Mouse (Mus musculus) myocyte (in vitro differentiated cells): Measurements from ENCODE around the gene Fgd2. TPM values are rescaled to one million over a fixed set of nuclear protein-coding genes. Genes with fewer than 3 reads are reported as not detected.

ENCODE experiments used
- H3K27me3 ChIP-seq: one replicate; pipeline ENCODE4 v1.6.1; 2011; ENCODE audit not compliant: control insufficient read depth, insufficient read depth, insufficient read length
- H3K36me3 ChIP-seq: one replicate; pipeline ENCODE4 v1.6.1; 2011; ENCODE audit not compliant: control insufficient read depth, insufficient read depth
- H3K4me2 ChIP-seq: one replicate; pipeline ENCODE4 v1.6.1; 2011; ENCODE audit warnings: low read depth, control low read depth
- H3K4me3 ChIP-seq: one replicate; pipeline ENCODE4 v1.5.1; 2011; ENCODE audit warnings: mild to moderate bottlenecking, control low read depth, moderate library complexity
- H3K79me2 ChIP-seq: one replicate; pipeline ENCODE4 v1.6.1; 2011; ENCODE audit not compliant: control insufficient read depth, insufficient read depth
- H3ac ChIP-seq: one replicate; pipeline ENCODE4 v1.6.1; 2011; ENCODE audit not compliant: control insufficient read depth, insufficient read length
- CEBPB ChIP-seq: IDR thresholded peaks from 2 replicates; pipeline ENCODE4 v1.6.1; 2011; ENCODE audit warnings: mild to moderate bottlenecking, moderate library complexity; ENCODE audit not compliant: poor library complexity, insufficient read depth, severe bottlenecking
- E2F4 ChIP-seq: IDR thresholded peaks from one replicate; pipeline ENCODE4 v1.6.1; 2011; ENCODE audit warnings: mild to moderate bottlenecking, control low read depth, moderate library complexity; ENCODE audit not compliant: insufficient read depth
- MAX ChIP-seq: IDR thresholded peaks from one replicate; pipeline ENCODE4 v1.6.1; 2011; ENCODE audit warnings: low read depth, mild to moderate bottlenecking, control low read depth
- MYOD1 ChIP-seq, 3 experiments: IDR thresholded peaks; one replicate each; pipeline ENCODE4 v1.6.1; 2011; ENCODE audit warnings: control low read depth in 2 of 3, low read depth in 2 of 3, mild to moderate bottlenecking in 2 of 3, moderate library complexity in 1 of 3; ENCODE audit not compliant: insufficient read length in 2 of 3, control insufficient read depth in 1 of 3
- MYOG ChIP-seq, 3 experiments: IDR thresholded peaks; one replicate each; pipeline ENCODE4 v1.6.1; 2011; ENCODE audit warnings: control low read depth in 2 of 3, low read depth in 2 of 3, mild to moderate bottlenecking in 2 of 3; ENCODE audit not compliant: insufficient read length in 2 of 3, control insufficient read depth in 1 of 3, insufficient read depth in 1 of 3
- POLR2A ChIP-seq: IDR thresholded peaks from one replicate; pipeline ENCODE4 v1.6.1; 2011; ENCODE audit warnings: low read depth, mild to moderate bottlenecking, control low read depth, moderate library complexity; ENCODE audit not compliant: insufficient read length
- POLR2AphosphoS2 ChIP-seq: IDR thresholded peaks from one replicate; pipeline ENCODE4 v1.6.1; 2011; ENCODE audit warnings: low read depth, control low read depth; ENCODE audit not compliant: insufficient read length
- REST ChIP-seq: IDR thresholded peaks from one replicate; pipeline ENCODE4 v1.6.1; 2011; ENCODE audit warnings: mild to moderate bottlenecking, control low read depth, moderate library complexity; ENCODE audit not compliant: insufficient read depth, insufficient read length
- SRF ChIP-seq: IDR thresholded peaks from one replicate; pipeline ENCODE4 v1.6.1; 2011; ENCODE audit warnings: low read depth; ENCODE audit not compliant: control insufficient read depth, insufficient read length
- TCF12 ChIP-seq: IDR thresholded peaks from one replicate; pipeline ENCODE4 v1.6.1; 2011; ENCODE audit warnings: mild to moderate bottlenecking, control low read depth; ENCODE audit not compliant: poor library complexity, insufficient read depth, severe bottlenecking
- TCF3 ChIP-seq: IDR thresholded peaks from one replicate; pipeline ENCODE4 v1.6.1; 2011; ENCODE audit warnings: low read depth, control low read depth; ENCODE audit not compliant: insufficient read length
- USF1 ChIP-seq: IDR thresholded peaks from one replicate; pipeline ENCODE4 v1.6.1; 2011; ENCODE audit warnings: low read depth, mild to moderate bottlenecking, control low read depth, moderate library complexity
- polyA plus RNA-seq: library from polyadenylated mRNA; unstranded; fragments of >200 nt; fragmentation: generic; extraction: Trizol; gene quantifications from one replicate; pipeline ENCODE4 v1.2.1, GENCODE M21; 2012; ENCODE audit warnings: missing spikeins

Fgd2 gene
- polyA plus RNA-seq, 1 experiment = 0.54 TPM

- no peaks in the 10 kb centered on the region for H3K79me2 ChIP-seq
- peaks cover 15% of the 10 kb centered on the region for H3K36me3 ChIP-seq
- TF ChIP-seq TCF12 (no peak), REST (no peak)
- H3K4me3 ChIP-seq = no peak overlapping the region
- peak overlapping the region; percentile 63 for H3K4me2 ChIP-seq
- H3ac ChIP-seq = no peak overlapping the region
- no peaks in the 10 kb centered on the region for H3K27me3 ChIP-seq
These were observed 28.5 kb upstream of the Fgd2 start for GRCm38 (mm10) chr17:29332186-29332685.

- H3K4me3 ChIP-seq = no peak overlapping the region
- TF ChIP-seq REST (no peak), USF1 (no peak), E2F4 (no peak), CEBPB (no peak)
- H3K27me3 ChIP-seq = no peaks in the 10 kb centered on the region
- H3ac ChIP-seq = no peak overlapping the region
- H3K79me2 ChIP-seq = no peaks in the 10 kb centered on the region
- H3K4me2 ChIP-seq = no peak overlapping the region
- H3K36me3 ChIP-seq = peaks cover 35% of the 10 kb centered on the region
These were observed 24.3 kb upstream of the Fgd2 start for GRCm38 (mm10) chr17:29336266-29336990.

- peaks cover 28% of the 10 kb centered on the region for H3K36me3 ChIP-seq
- H3K27me3 ChIP-seq = no peaks in the 10 kb centered on the region
- H3K79me2 ChIP-seq = no peaks in the 10 kb centered on the region
- no peak overlapping the region for H3K4me3 ChIP-seq
- no peak overlapping the region for H3ac ChIP-seq
- no peak overlapping the region for H3K4me2 ChIP-seq
- TF ChIP-seq MAX (no peak), REST (no peak), TCF12 (peak; percentile 49), E2F4 (no peak), POLR2AphosphoS2 (no peak), TCF3 (peak; percentile 71), POLR2A (no peak), MYOD1 (IDR thresholded peaks at IDR 0.05; ENCODE audit: control insufficient read depth in 1 of 3, insufficient read length in 2 of 3, low read depth in 2 of 3) (peak in 2 of 3 experiments; percentile 84 to 92), SRF (no peak), CEBPB (no peak), MYOG (IDR thresholded peaks at IDR 0.05; ENCODE audit: control insufficient read depth in 1 of 3, insufficient read depth in 1 of 3, insufficient read length in 2 of 3, low read depth in 2 of 3) (peak; percentile 42 to 95 (median 82)), USF1 (no peak)
These were observed 22.5 kb upstream of the Fgd2 start for GRCm38 (mm10) chr17:29337979-29338823.

GRCm38 (mm10) chr17:29339170-29339768 lies 21.4 kb upstream of the Fgd2 start:
- H3K79me2 ChIP-seq = peaks cover 10% of the 10 kb centered on the region
- no peaks in the 10 kb centered on the region for H3K27me3 ChIP-seq
- H3ac ChIP-seq = no peak overlapping the region
- no peak overlapping the region for H3K4me2 ChIP-seq
- peaks cover 28% of the 10 kb centered on the region for H3K36me3 ChIP-seq
- no peak overlapping the region for H3K4me3 ChIP-seq
- TF ChIP-seq MYOD1 (IDR thresholded peaks at IDR 0.05; ENCODE audit: control insufficient read depth in 1 of 3, insufficient read length in 2 of 3, low read depth in 2 of 3) (peak in 1 of 3 experiments; percentile 2), REST (no peak), MYOG (IDR thresholded peaks at IDR 0.05; ENCODE audit: control insufficient read depth in 1 of 3, insufficient read depth in 1 of 3, insufficient read length in 2 of 3, low read depth in 2 of 3) (peak in 1 of 3 experiments; percentile 2)
